Mouse (Mus musculus): Measurements from ENCODE around the gene Chrdl2.
"Not testable (repeated sequence)": the region's sequence is repeated elsewhere in the genome, so short reads cannot be mapped to it uniquely, and the experiment has no call there.

The Chrdl2 gene

GRCm38 (mm10) chr7:100005790-100006189, at the start of gene Chrdl2:
Gene Chrdl2 (plus strand): TSS chr7:100006172.
- DNase-seq (ENCODE audit: low spot score in 2 of 2): no peak

- no peak for DNase-seq (ENCODE audit: low spot score in 2 of 2)
These were observed 48.6 kb upstream of the Chrdl2 start for GRCm38 (mm10) chr7:99957226-99957965.

- DNase-seq (ENCODE audit: low spot score in 2 of 2): not testable (repeated sequence)
These were observed 45.4 kb upstream of the Chrdl2 start for GRCm38 (mm10) chr7:99960571-99960970.

- no peak for DNase-seq (ENCODE audit: low spot score in 2 of 2)
These were observed 44.5 kb upstream of the Chrdl2 start for GRCm38 (mm10) chr7:99961518-99961917.

- DNase-seq (ENCODE audit: low spot score in 2 of 2): peak; percentile 32 to 42
These were observed 43.3 kb upstream of the Chrdl2 start for GRCm38 (mm10) chr7:99962536-99963236.

- no peak for DNase-seq (ENCODE audit: low spot score in 2 of 2)
These were observed 42.6 kb upstream of the Chrdl2 start for GRCm38 (mm10) chr7:99963237-99963860.

GRCm38 (mm10) chr7:99965020-99965841, 40.7 kb upstream of the Chrdl2 start:
- DNase-seq (ENCODE audit: low spot score in 2 of 2): no peak

GRCm38 (mm10) chr7:99966011-99966721, 39.8 kb upstream of the Chrdl2 start:
- DNase-seq (ENCODE audit: low spot score in 2 of 2): no peak

- DNase-seq (ENCODE audit: low spot score in 2 of 2): no peak
These were observed 36.8 kb upstream of the Chrdl2 start for GRCm38 (mm10) chr7:99969151-99969550.

GRCm38 (mm10) chr7:99971926-99972325, 34.0 kb upstream of the Chrdl2 start:
- DNase-seq (ENCODE audit: low spot score in 2 of 2): no peak

- not testable (repeated sequence) for DNase-seq (ENCODE audit: low spot score in 2 of 2)
These were observed 33.1 kb upstream of the Chrdl2 start for GRCm38 (mm10) chr7:99972912-99973311.

GRCm38 (mm10) chr7:99974208-99974970, 31.6 kb upstream of the Chrdl2 start:
- no peak for DNase-seq (ENCODE audit: low spot score in 2 of 2)

GRCm38 (mm10) chr7:99975819-99976575, 30.0 kb upstream of the Chrdl2 start:
- DNase-seq (ENCODE audit: low spot score in 2 of 2): no peak

- no peak for DNase-seq (ENCODE audit: low spot score in 2 of 2)
These were observed 27.9 kb upstream of the Chrdl2 start for GRCm38 (mm10) chr7:99978041-99978440.

- no peak for DNase-seq (ENCODE audit: low spot score in 2 of 2)
These were observed 26.9 kb upstream of the Chrdl2 start for GRCm38 (mm10) chr7:99979081-99979480.

- peak; percentile 26 to 33 for DNase-seq (ENCODE audit: low spot score in 2 of 2)
These were observed 26.3 kb upstream of the Chrdl2 start for GRCm38 (mm10) chr7:99979546-99980131.

- peak; percentile 91 to 92 for DNase-seq (ENCODE audit: low spot score in 2 of 2)
These were observed 25.8 kb upstream of the Chrdl2 start, which contains the start of gene Rnf169 for GRCm38 (mm10) chr7:99980132-99980591. Gene Rnf169 (minus strand): TSS chr7:99980448.

- DNase-seq (ENCODE audit: low spot score in 2 of 2): no peak
These were observed 24.7 kb upstream of the Chrdl2 start for GRCm38 (mm10) chr7:99981311-99981710.

Measured in spleen, postnatal 36 days (tissue).